Mouse (Mus musculus) liver, embryonic 14.5 days (tissue): Measurements from ENCODE around the gene Slc25a41.

ENCODE experiments used
- CTCF ChIP-seq: IDR thresholded peaks from 2 replicates; pipeline ENCODE4 v1.5.1; 2016; ENCODE audit warnings: antibody characterized with exemption, low read depth, control low read depth
- EP300 ChIP-seq: IDR thresholded peaks from 2 replicates; pipeline ENCODE4 v1.6.1; 2016; ENCODE audit warnings: antibody characterized with exemption, low read depth

GRCm38 (mm10) chr17:57041554-57041953 lies at the start of gene Slc25a41:
- TF ChIP-seq CTCF (no peak), EP300 (no peak)
